In the genomic region with DNA sequence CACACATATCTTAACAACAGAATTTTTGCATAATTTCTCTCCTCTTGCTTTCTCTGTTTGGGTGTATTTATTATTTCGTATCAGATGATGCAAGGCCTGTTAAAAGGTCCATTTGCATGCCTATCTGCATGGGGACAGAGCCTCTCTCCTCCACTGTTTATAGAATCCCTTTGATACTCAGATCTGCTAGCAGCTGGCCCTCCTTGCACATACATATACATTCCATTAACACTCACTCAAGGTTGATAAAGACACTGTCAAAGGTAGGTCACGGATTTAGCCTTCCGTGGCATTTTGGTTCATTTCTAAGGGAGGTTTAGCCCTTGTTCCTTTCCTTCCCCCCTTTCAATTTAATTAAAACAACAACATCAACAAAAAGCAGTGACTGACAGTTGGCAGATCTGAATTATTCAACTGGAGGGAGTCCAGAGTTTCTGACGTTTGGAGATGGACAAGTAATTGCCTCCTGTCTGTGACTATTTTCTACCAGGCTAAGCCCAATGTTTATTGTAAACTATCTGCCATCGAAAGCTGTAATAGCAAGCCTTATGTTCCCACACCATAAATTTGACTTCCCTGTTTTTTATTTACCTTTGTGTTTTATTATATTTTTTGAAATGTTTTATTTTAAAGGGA, we compare ENCODE assay signal across 14 mouse cellular contexts. TPM values are rescaled to one million over a fixed set of nuclear protein-coding genes. Genes with fewer than 3 reads are reported as not detected.
DNase-seq lines count a peak whose midpoint lies in the region; ATAC-seq and TF ChIP-seq lines count a peak whose summit lies in the region.
"Had no signal": no experiment of that assay in that cellular context is flagged by ENCODE, and none has a peak within 500 bp of the region (broad histone marks: within the 10 kb centered on the region; RNA-seq: fewer than 3 reads in every experiment).

No protein-coding gene starts in this region.

- peak overlapping the region; percentile 35 for H3K4me2 ChIP-seq in heart, embryonic 13.5 days
- H3K4me2 ChIP-seq in forebrain, embryonic 14.5 days (ENCODE audit: low read length) = no peak overlapping the region
- no peak overlapping the region for H3K4me2 ChIP-seq in midbrain, embryonic 12.5 days (replicated peaks)

- peaks cover 41% of the 10 kb centered on the region for H3K4me1 ChIP-seq in heart, embryonic 13.5 days
- peaks cover 20% of the 10 kb centered on the region; the same call in 1 of the 2 replicates for H3K4me1 ChIP-seq in forebrain, embryonic 14.5 days (ENCODE audit: control insufficient read depth, insufficient read depth, low read length)
- peaks cover 20% of the 10 kb centered on the region for H3K4me1 ChIP-seq in midbrain, embryonic 12.5 days

- no peaks in the 10 kb centered on the region for H3K36me3 ChIP-seq in heart, embryonic 13.5 days
- H3K36me3 ChIP-seq in forebrain, embryonic 14.5 days (ENCODE audit: control insufficient read depth, insufficient read depth, low read length) = no peaks in the 10 kb centered on the region
- H3K36me3 ChIP-seq in midbrain, embryonic 12.5 days = no peaks in the 10 kb centered on the region

- ATAC-seq in heart, embryonic 13.5 days (ENCODE audit: extremely low read depth, insufficient number of reproducible peaks, low FRiP score, low TSS enrichment) = no peak
- peak; percentile 90 for ATAC-seq in forebrain, embryonic 14.5 days
- ATAC-seq in midbrain, embryonic 12.5 days (ENCODE audit: low FRiP score, low read depth) = peak; percentile 47; the same call in 1 of the 2 replicates
- no peak for ATAC-seq in CD4-positive, CD25-positive, alpha-beta regulatory T cell, adult 4 months
- ATAC-seq in activated CD4-positive, CD25-positive, alpha-beta regulatory T cell, adult 4 months = no peak
- ATAC-seq: lung, postnatal 0 days had no signal

- no peak overlapping the region for H3K4me3 ChIP-seq in heart, embryonic 13.5 days
- no peak overlapping the region for H3K4me3 ChIP-seq in left cerebral cortex, adult 2 months
- no peak overlapping the region for H3K4me3 ChIP-seq in forebrain, embryonic 14.5 days (ENCODE audit: low read depth, low read length)
- no peak overlapping the region for H3K4me3 ChIP-seq in midbrain, embryonic 12.5 days

- intact Hi-C loops in left cerebral cortex, adult 2 months (cut with DNase I) = no loop called here
- intact Hi-C loops in left cerebral cortex, postnatal 4 days (cut with DNase I) = no loop called here

- TF ChIP-seq CTCF in left cerebral cortex, adult 2 months (IDR thresholded peaks at IDR 0.05) = no peak

- 26% methylated on average over 5 of the region's 5 CpGs for WGBS in heart, embryonic 13.5 days
- 17% methylated on average over 5 of the region's 5 CpGs for WGBS in forebrain, embryonic 14.5 days
- WGBS in midbrain, embryonic 12.5 days = 36% methylated on average over 5 of the region's 5 CpGs

- peak overlapping the region; percentile 40; the same call in 1 of the 2 replicates for H3K9ac ChIP-seq in heart, embryonic 13.5 days
- no peak overlapping the region for H3K9ac ChIP-seq in forebrain, embryonic 14.5 days (ENCODE audit: low read length)
- no peak overlapping the region for H3K9ac ChIP-seq in midbrain, embryonic 12.5 days (replicated peaks)

- H3K9me3 ChIP-seq in heart, embryonic 13.5 days = no peaks in the 10 kb centered on the region
- no peaks in the 10 kb centered on the region for H3K9me3 ChIP-seq in forebrain, embryonic 14.5 days (replicated peaks; ENCODE audit: control insufficient read depth, low read length)
- no peaks in the 10 kb centered on the region for H3K9me3 ChIP-seq in midbrain, embryonic 12.5 days

- H3K27me3 ChIP-seq in heart, embryonic 13.5 days (replicated peaks) = no peaks in the 10 kb centered on the region
- H3K27me3 ChIP-seq in forebrain, embryonic 14.5 days (replicated peaks; ENCODE audit: control insufficient read depth, insufficient read depth, low read length) = no peaks in the 10 kb centered on the region
- H3K27me3 ChIP-seq in midbrain, embryonic 12.5 days = no peaks in the 10 kb centered on the region

- no peak for DNase-seq in heart, adult 8-10 months (ENCODE audit: low spot score)
- no peak for DNase-seq in left cerebral cortex, adult 2 months (ENCODE audit: extremely low spot score in 1 of 2, low spot score in 2 of 2)
- DNase-seq in left cerebral cortex, postnatal 4 days = no peak
- DNase-seq in forebrain, embryonic 14.5 days (ENCODE audit: low spot score) = peak; percentile 80
- DNase-seq: cerebellum, adult 11 months; kidney, adult 9 months; thymus, postnatal 4 days had no signal

- peak overlapping the region; percentile 84 for H3K27ac ChIP-seq in heart, embryonic 13.5 days (replicated peaks)
- H3K27ac ChIP-seq in left cerebral cortex, adult 2 months = peak overlapping the region; percentile 66
- no peak overlapping the region for H3K27ac ChIP-seq in forebrain, embryonic 14.5 days (ENCODE audit: low read depth, low read length)
- H3K27ac ChIP-seq in midbrain, embryonic 12.5 days (replicated peaks) = peak overlapping the region; percentile 65

RNA-seq across cellular contexts. Expression of a gene that starts 17.3 kb away (rescaled TPM):
- 0.36 TPM in 1 of 2 replicates, not detected in the other for polyA plus RNA-seq in heart, embryonic 13.5 days (2015; fragmentation: Nextera tagmentation; extraction: Ambion mirVana)
- not detected for total RNA-seq in heart, adult 8-10 months (2022)
- 1 to 10 TPM; 2.0 to 3.8 TPM for total RNA-seq in left cerebral cortex, adult 2 months (2021)
- 1 to 10 TPM; 1.2 to 1.7 TPM for total RNA-seq in left cerebral cortex, postnatal 4 days (2021)
- 0.23 and 0.41 TPM in 2 replicates for polyA plus RNA-seq in forebrain, embryonic 14.5 days (2014; fragmentation: Nextera tagmentation; extraction: Ambion mirVana)
- polyA plus RNA-seq in midbrain, embryonic 12.5 days (2016; fragmentation: Nextera tagmentation; extraction: Ambion mirVana) = 0.35 and 0.48 TPM in 2 replicates
- polyA plus RNA-seq in CD4-positive, CD25-positive, alpha-beta regulatory T cell, adult 4 months (2017; shearing (Covaris generic)) = not detected
- not detected for polyA plus RNA-seq in activated CD4-positive, CD25-positive, alpha-beta regulatory T cell, adult 4 months (2017; shearing (Covaris generic))
- total RNA-seq: liver, adult 2 months; neutrophil, adult 5-6 weeks had no signal
- polyA plus RNA-seq: liver, adult 2 months had no signal

Comparison
In these comparisons a context has a peak if more than half of its experiments do, and no peak if none do; other contexts are left out.
1. ATAC-seq: peak in forebrain, embryonic 14.5 days (single experiment) and midbrain, embryonic 12.5 days (single experiment); none in heart, embryonic 13.5 days (single experiment), CD4-positive, CD25-positive, alpha-beta regulatory T cell, adult 4 months (single experiment) and activated CD4-positive, CD25-positive, alpha-beta regulatory T cell, adult 4 months (single experiment).